Mouse (Mus musculus) lung, embryonic 15.5 days (tissue): ENCODE results near the gene Mon2. TPM values are rescaled to one million over a fixed set of nuclear protein-coding genes. Genes with fewer than 3 reads are reported as not detected.
A peak's percentile ranks its signal among the peaks of the same experiment; 100 is the strongest.

Experiments used
- ATAC-seq: fragments of 200-750 bp; cut with Nextera tagmentation; 2 replicates; pipeline ENCODE4 v1.8.0; 2017; ENCODE audit warnings: moderate number of reproducible peaks, borderline replicate concordance; ENCODE audit not compliant: low FRiP score, low TSS enrichment; ENCODE audit errors: extremely low read depth
- H3K27ac ChIP-seq: fragments of 300-500 bp; sonication (generic); 2 replicates; pipeline ENCODE4 v1.5.1; 2015; ENCODE audit warnings: moderate library complexity, mild to moderate bottlenecking, inconsistent platforms
- H3K27me3 ChIP-seq: fragments of 300-500 bp; sonication (generic); 2 replicates; pipeline ENCODE4 v1.6.1; 2015; ENCODE audit warnings: inconsistent platforms
- H3K36me3 ChIP-seq: fragments of 300-500 bp; sonication (generic); 2 replicates; pipeline ENCODE4 v1.6.1; 2015; ENCODE audit warnings: inconsistent platforms
- H3K4me1 ChIP-seq: fragments of 300-500 bp; sonication (generic); 2 replicates; pipeline ENCODE4 v1.6.1; 2015; ENCODE audit warnings: inconsistent platforms
- H3K4me2 ChIP-seq: fragments of 300-500 bp; sonication (generic); 2 replicates; pipeline ENCODE4 v1.6.1; 2015; ENCODE audit warnings: inconsistent platforms, mild to moderate bottlenecking, moderate library complexity
- H3K4me3 ChIP-seq: fragments of 300-500 bp; sonication (generic); 2 replicates; pipeline ENCODE4 v1.5.1; 2015; ENCODE audit warnings: mild to moderate bottlenecking, inconsistent platforms
- H3K9ac ChIP-seq: fragments of 300-500 bp; sonication (generic); 2 replicates; pipeline ENCODE4 v1.6.1; 2015; ENCODE audit warnings: inconsistent platforms
- H3K9me3 ChIP-seq: fragments of 300-500 bp; sonication (generic); 2 replicates; pipeline ENCODE4 v1.6.1; 2016; ENCODE audit warnings: inconsistent platforms
- WGBS: fragments of 180-500 bp; shearing (Covaris S2); methylation state at CpG from one replicate; pipeline ENCODE4 v1.1.7; 2015; 5-methylcytosine and 5-hydroxymethylcytosine counted together
- polyA plus RNA-seq: library from polyadenylated mRNA; unstranded; fragments of >200 nt; fragmentation: Nextera tagmentation; extraction: Ambion mirVana; gene quantifications from 2 replicates; pipeline ENCODE4 v1.2.1, GENCODE M21; 2015

Gene Mon2
- polyA plus RNA-seq, 1 experiment from 2014 or later, result 28.7 TPM

DNA sequence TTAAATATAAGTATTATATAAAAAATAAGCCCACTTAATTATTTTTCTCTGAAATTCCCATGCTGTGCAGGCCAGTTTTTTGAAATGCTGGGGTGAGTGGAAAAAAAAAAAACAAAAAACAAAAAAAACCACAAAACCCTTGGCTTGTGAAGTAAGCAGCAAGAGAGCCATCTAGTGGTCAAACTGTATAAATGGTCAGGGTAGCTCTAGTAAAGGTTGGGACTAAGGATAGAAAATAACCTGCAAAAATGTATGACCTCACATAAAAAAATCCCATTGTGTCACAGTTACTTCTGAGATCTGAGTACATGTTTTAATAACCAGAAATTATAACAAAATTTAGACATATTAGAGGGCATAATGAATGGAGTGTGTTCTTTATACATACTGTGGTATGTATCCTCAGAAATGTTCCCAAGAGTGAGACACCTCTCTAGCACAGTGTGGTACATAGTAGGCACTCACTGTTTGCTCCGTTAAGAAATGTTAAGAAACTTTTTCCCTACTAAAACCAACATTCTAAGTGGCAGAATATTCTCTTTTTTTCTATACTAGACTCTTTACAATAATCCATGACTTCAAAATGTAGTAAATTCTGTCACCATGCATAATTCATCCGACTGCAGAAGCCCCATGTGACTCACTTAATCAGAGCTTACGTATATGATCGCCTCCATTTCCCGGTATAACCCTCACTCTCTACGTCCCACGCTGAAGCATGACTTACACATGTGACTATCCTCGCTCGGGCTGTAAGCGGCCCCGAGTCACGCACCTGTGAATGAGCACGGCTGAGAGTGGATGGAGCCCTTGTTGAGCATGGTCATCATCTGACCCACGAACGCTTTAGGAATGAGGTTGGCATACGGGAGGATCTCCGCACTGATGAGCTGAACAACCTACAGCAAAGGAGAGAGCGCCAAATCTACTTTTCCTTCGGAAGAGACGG, 70.8 kb downstream of the Mon2 start:
- Histone ChIP-seq H3K27ac (peak overlapping the region; percentile 73; the same call in 1 of the 2 replicates), H3K27me3 (no peaks in the 10 kb centered on the region), H3K4me3 (no peak overlapping the region), H3K36me3 (peaks cover 42% of the 10 kb centered on the region), H3K9ac (no peak overlapping the region), H3K4me2 (no peak overlapping the region), H3K9me3 (no peaks in the 10 kb centered on the region), H3K4me1 (peaks cover 4% of the 10 kb centered on the region; the same call in 1 of the 2 replicates)
- whole genome bisulfite sequencing, result 90% methylated on average over 20 of the region's 20 CpGs
- ATAC-seq, result peak; percentile 36; the same call in 1 of the 2 replicates

- H3K4me2 ChIP-seq, result no peak overlapping the region
- peak; percentile 87 for ATAC-seq
- no peak overlapping the region for H3K4me3 ChIP-seq
- H3K27ac ChIP-seq, result peak overlapping the region; percentile 73
- WGBS, result 61% methylated on average over 15 of the region's 15 CpGs
- H3K4me1 ChIP-seq, result peaks cover 4% of the 10 kb centered on the region; the same call in 1 of the 2 replicates
- no peak overlapping the region for H3K9ac ChIP-seq
- H3K9me3 ChIP-seq, result no peaks in the 10 kb centered on the region
- H3K36me3 ChIP-seq, result peaks cover 43% of the 10 kb centered on the region
- no peaks in the 10 kb centered on the region for H3K27me3 ChIP-seq
These were observed 71.6 kb downstream of the Mon2 start for GRCm38 (mm10) chr10:123004475-123005236.

DNA sequence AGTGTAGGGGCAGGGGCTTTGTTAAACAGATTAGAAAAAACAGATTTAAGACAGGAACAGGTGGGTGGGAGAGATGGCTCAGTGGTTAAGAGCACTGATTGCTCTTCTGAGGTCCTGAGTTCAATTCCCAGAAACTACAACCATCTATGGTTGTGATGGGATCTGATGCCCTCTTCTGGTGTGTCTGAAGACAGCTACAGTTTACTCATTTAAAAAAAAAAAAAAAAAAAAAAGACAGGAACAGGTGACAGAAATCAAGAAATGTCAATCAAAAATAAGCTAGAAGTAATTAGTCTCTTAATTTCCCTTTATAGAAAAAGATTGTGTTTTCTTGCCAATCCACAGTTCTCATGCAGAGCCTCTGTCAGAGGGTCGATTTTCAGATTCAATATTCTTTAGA, 74.3 kb downstream of the Mon2 start:
- H3K9ac ChIP-seq, result no peak overlapping the region
- no peak overlapping the region for H3K4me3 ChIP-seq
- no peak overlapping the region for H3K27ac ChIP-seq
- no peak overlapping the region for H3K4me2 ChIP-seq
- no peaks in the 10 kb centered on the region for H3K27me3 ChIP-seq
- H3K9me3 ChIP-seq, result no peaks in the 10 kb centered on the region
- H3K36me3 ChIP-seq, result peaks cover 52% of the 10 kb centered on the region
- H3K4me1 ChIP-seq, result peaks cover 4% of the 10 kb centered on the region; the same call in 1 of the 2 replicates
- no peak for ATAC-seq
- 72% methylated on average over 1 of the region's 1 CpGs for WGBS

- Histone ChIP-seq H3K27ac (no peak overlapping the region), H3K36me3 (peaks cover 55% of the 10 kb centered on the region), H3K4me3 (no peak overlapping the region), H3K4me1 (peaks cover 4% of the 10 kb centered on the region; the same call in 1 of the 2 replicates), H3K4me2 (no peak overlapping the region), H3K9me3 (no peaks in the 10 kb centered on the region), H3K27me3 (no peaks in the 10 kb centered on the region), H3K9ac (no peak overlapping the region)
- ATAC-seq, result no peak
- 82% methylated on average over 3 of the region's 3 CpGs for WGBS
These were observed 74.9 kb downstream of the Mon2 start for GRCm38 (mm10) chr10:123001363-123001762.

- WGBS, result 76% methylated on average over 6 of the region's 6 CpGs
- ATAC-seq, result no peak
- Histone ChIP-seq H3K27ac (no peak overlapping the region), H3K27me3 (no peaks in the 10 kb centered on the region), H3K4me3 (no peak overlapping the region), H3K9ac (no peak overlapping the region), H3K4me2 (no peak overlapping the region), H3K4me1 (no peaks in the 10 kb centered on the region), H3K36me3 (peaks cover 66% of the 10 kb centered on the region), H3K9me3 (no peaks in the 10 kb centered on the region)
These were observed 76.9 kb downstream of the Mon2 start for GRCm38 (mm10) chr10:122999356-122999755.

DNA sequence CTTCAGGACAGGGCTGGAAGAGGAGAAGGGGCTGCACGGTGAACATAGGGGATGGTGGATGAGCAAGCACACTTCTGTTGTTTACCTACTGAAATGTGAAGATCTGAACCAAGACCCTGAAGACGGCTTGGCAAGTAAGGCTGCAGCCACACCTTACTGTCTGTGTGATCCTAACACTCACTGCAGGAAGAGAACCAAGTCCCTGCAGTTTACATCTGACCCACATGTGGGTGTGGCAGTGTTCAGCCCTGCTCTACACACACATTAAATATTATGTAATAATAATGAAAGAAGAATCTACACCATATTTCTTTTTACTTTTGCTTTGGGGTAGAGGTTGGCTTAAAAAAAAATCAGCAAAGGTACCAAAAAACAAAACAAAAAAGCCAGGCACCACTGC, 78.5 kb downstream of the Mon2 start:
- Histone ChIP-seq H3K4me3 (no peak overlapping the region), H3K9me3 (no peaks in the 10 kb centered on the region), H3K27ac (no peak overlapping the region), H3K27me3 (no peaks in the 10 kb centered on the region), H3K4me1 (no peaks in the 10 kb centered on the region), H3K9ac (no peak overlapping the region), H3K4me2 (no peak overlapping the region), H3K36me3 (peaks cover 64% of the 10 kb centered on the region)
- no peak for ATAC-seq
- WGBS, result 77% methylated on average over 2 of the region's 2 CpGs

DNA sequence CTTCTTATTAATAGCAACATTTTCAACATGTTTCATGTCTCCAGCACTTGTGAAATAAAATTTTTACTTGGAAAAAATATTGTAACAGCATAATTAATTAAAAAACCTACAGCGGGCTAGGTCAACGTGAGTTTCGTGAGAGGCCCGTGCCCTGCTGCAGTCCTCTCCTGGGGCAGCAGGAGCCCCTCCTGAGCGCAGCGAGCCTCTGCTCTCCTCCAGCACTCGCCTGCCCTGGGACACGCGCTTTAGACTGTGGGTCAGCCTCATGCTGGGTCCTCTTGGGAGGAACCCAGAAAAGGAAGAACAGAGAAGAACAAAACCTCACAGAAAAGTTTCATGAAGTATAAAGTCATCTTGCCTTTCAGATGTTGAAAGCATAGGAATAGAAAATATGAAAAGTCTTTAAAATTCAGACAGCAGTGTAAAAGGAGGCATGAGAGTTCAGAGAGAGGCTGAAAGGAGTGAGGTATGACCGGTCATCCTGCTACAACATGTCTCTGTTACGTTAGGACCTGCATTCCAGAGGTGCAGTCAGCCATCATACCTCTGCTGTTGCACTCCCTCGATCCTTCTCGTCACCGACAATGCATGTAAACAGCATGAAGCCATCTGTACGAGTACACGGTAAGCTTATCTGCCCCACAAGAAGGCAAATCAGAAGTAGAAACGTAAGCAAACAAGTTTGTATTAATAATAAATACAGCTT, 81.8 kb downstream of the Mon2 start:
- Histone ChIP-seq H3K9me3 (no peaks in the 10 kb centered on the region), H3K4me1 (peaks cover 11% of the 10 kb centered on the region; the same call in 1 of the 2 replicates), H3K4me3 (no peak overlapping the region), H3K9ac (no peak overlapping the region), H3K27ac (no peak overlapping the region), H3K4me2 (no peak overlapping the region), H3K36me3 (peaks cover 47% of the 10 kb centered on the region), H3K27me3 (no peaks in the 10 kb centered on the region)
- WGBS, result 77% methylated on average over 17 of the region's 17 CpGs
- ATAC-seq, result no peak

- H3K4me1 ChIP-seq, result peaks cover 23% of the 10 kb centered on the region
- H3K36me3 ChIP-seq, result peaks cover 19% of the 10 kb centered on the region
- H3K27me3 ChIP-seq, result no peaks in the 10 kb centered on the region
- WGBS, result 84% methylated on average over 9 of the region's 9 CpGs
- H3K9me3 ChIP-seq, result no peaks in the 10 kb centered on the region
- H3K4me2 ChIP-seq, result no peak overlapping the region
- no peak overlapping the region for H3K9ac ChIP-seq
- H3K4me3 ChIP-seq, result no peak overlapping the region
- ATAC-seq, result no peak
- H3K27ac ChIP-seq, result peak overlapping the region; percentile 72
These were observed 84.7 kb downstream of the Mon2 start for GRCm38 (mm10) chr10:122991648-122992047.

- Histone ChIP-seq H3K36me3 (peaks cover 15% of the 10 kb centered on the region), H3K4me2 (no peak overlapping the region), H3K27me3 (no peaks in the 10 kb centered on the region), H3K4me3 (no peak overlapping the region), H3K9ac (no peak overlapping the region), H3K9me3 (no peaks in the 10 kb centered on the region), H3K27ac (peak overlapping the region; percentile 72), H3K4me1 (peaks cover 25% of the 10 kb centered on the region)
- ATAC-seq, result no peak
- WGBS, result 73% methylated on average over 9 of the region's 9 CpGs
These were observed 85.3 kb downstream of the Mon2 start for GRCm38 (mm10) chr10:122991053-122991452.

- WGBS, result 87% methylated on average over 6 of the region's 6 CpGs
- peak overlapping the region; percentile 72 for H3K27ac ChIP-seq
- H3K4me3 ChIP-seq, result no peak overlapping the region
- H3K36me3 ChIP-seq, result peaks cover 11% of the 10 kb centered on the region
- no peak overlapping the region for H3K9ac ChIP-seq
- no peaks in the 10 kb centered on the region for H3K9me3 ChIP-seq
- H3K4me2 ChIP-seq, result no peak overlapping the region
- ATAC-seq, result no peak
- H3K4me1 ChIP-seq, result peaks cover 25% of the 10 kb centered on the region
- no peaks in the 10 kb centered on the region for H3K27me3 ChIP-seq
These were observed 85.7 kb downstream of the Mon2 start for GRCm38 (mm10) chr10:122990606-122991005.

DNA sequence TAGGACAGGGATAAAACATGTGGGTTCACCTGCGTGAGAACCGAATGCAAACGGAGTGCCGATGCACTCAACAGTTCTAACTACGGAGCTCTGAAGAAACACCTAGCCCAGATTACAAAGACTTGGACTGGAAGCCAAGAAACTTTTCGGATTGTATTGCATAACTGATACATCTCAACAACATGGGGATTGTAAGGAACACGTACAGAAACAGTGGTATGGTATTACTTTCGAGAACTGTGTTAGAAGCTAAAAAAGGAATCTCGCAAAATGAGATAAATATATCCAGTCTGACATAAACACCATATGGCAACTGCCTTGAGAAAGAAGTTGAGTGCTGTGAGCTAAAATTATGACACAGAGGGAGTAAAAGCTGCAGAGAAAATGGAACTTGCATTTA, 86.4 kb downstream of the Mon2 start:
- no peak overlapping the region for H3K9ac ChIP-seq
- peaks cover 6% of the 10 kb centered on the region; the same call in 1 of the 2 replicates for H3K36me3 ChIP-seq
- WGBS, result 78% methylated on average over 9 of the region's 9 CpGs
- peaks cover 25% of the 10 kb centered on the region for H3K4me1 ChIP-seq
- H3K4me2 ChIP-seq, result no peak overlapping the region
- H3K4me3 ChIP-seq, result no peak overlapping the region
- ATAC-seq, result no peak
- no peaks in the 10 kb centered on the region for H3K27me3 ChIP-seq
- H3K27ac ChIP-seq, result no peak overlapping the region
- no peaks in the 10 kb centered on the region for H3K9me3 ChIP-seq
